Mouse (Mus musculus) thymus, adult 2 months (tissue): ENCODE results near the gene Nek3. TPM values are rescaled to one million over a fixed set of nuclear protein-coding genes. Genes with fewer than 3 reads are reported as not detected.
"Not testable (repeated sequence)": the region's sequence is repeated elsewhere in the genome, so short reads cannot be mapped to it uniquely, and the experiment has no call there.

Source experiments
- DNase-seq: peaks from one replicate; pipeline ENCODE4 v3.0.0; 2021
- H3K27ac ChIP-seq: fragments of 200-500 bp; 2 replicates; pipeline ENCODE4 v1.5.1; 2012; ENCODE audit warnings: low read length, control low read depth; ENCODE audit not compliant: control insufficient read depth, insufficient read depth
- H3K27me3 ChIP-seq: fragments of 200-500 bp; 2 replicates; pipeline ENCODE4 v1.6.1; 2012; ENCODE audit warnings: mild to moderate bottlenecking, low read length, moderate library complexity, mixed read lengths; ENCODE audit not compliant: control insufficient read depth, insufficient read depth
- H3K36me3 ChIP-seq: fragments of 200-500 bp; 2 replicates; pipeline ENCODE4 v1.6.1; 2012; ENCODE audit warnings: mild to moderate bottlenecking, low read length, moderate library complexity; ENCODE audit not compliant: control insufficient read depth, insufficient read depth
- H3K4me1 ChIP-seq: fragments of 200-500 bp; replicated peaks from 2 replicates; pipeline ENCODE4 v1.6.1; 2012; ENCODE audit warnings: low read length; ENCODE audit not compliant: control insufficient read depth, insufficient read depth
- H3K4me3 ChIP-seq: fragments of 200-500 bp; 2 replicates; pipeline ENCODE4 v1.5.1; 2012; ENCODE audit warnings: mild to moderate bottlenecking, low read length, control low read depth, moderate library complexity; ENCODE audit not compliant: control insufficient read depth, insufficient read depth
- CTCF ChIP-seq: fragments of 200-500 bp; IDR thresholded peaks from 2 replicates; pipeline ENCODE4 v1.5.1; 2012; ENCODE audit warnings: mild to moderate bottlenecking, control low read depth, low read length, moderate library complexity, borderline replicate concordance; ENCODE audit not compliant: control insufficient read depth, poor library complexity, insufficient read depth; ENCODE audit errors: extremely low read depth
- POLR2A ChIP-seq: fragments of 200-500 bp; IDR thresholded peaks from 2 replicates; pipeline ENCODE4 v1.6.1; 2012; ENCODE audit warnings: mild to moderate bottlenecking, low read length, control low read depth, moderate library complexity; ENCODE audit not compliant: control insufficient read depth, poor library complexity, insufficient read depth; ENCODE audit errors: extremely low read depth
- WGBS: fragments of 180-500 bp; shearing (Covaris S2); methylation state at CpG from one replicate; pipeline ENCODE4 v1.1.7; 2018; 5-methylcytosine and 5-hydroxymethylcytosine counted together
- polyA plus RNA-seq: library from polyadenylated mRNA; depleted of rRNA; stranded (reverse); fragments of >200 nt; gene quantifications from 2 replicates; pipeline ENCODE4 v1.2.3, GENCODE M21; 2012

The Nek3 gene
- polyA plus RNA-seq, 1 experiment = 1.8 TPM

DNA sequence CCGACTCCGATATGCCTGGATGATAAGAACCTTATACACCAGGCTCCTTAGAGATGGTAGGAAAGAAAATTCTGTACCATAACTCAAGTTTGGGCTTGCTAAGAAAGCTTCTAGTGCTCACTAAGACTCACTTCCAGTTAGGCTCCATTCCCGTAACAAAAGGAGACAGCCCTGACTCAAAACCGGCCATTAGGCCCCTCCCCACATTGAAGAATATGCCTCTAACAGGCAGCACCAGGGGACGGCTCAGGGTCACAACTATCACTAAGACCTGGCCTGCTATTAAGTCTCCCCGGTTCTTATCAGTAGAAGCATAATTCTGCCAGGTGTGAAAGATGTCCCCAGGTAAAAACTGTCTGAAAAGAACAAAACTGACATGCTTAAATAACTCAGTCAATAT is 20.4 kb downstream of the Nek3 start:
- Histone ChIP-seq H3K4me3 (no peak overlapping the region), H3K27me3 (no peaks in the 10 kb centered on the region), H3K36me3 (no peaks in the 10 kb centered on the region), H3K4me1 (no peaks in the 10 kb centered on the region), H3K27ac (no peak overlapping the region)
- 94% methylated on average over 6 of the region's 6 CpGs for WGBS
- DNase-seq = no peak
- no peak for TF ChIP-seq CTCF
- no peak for TF ChIP-seq POLR2A

DNA sequence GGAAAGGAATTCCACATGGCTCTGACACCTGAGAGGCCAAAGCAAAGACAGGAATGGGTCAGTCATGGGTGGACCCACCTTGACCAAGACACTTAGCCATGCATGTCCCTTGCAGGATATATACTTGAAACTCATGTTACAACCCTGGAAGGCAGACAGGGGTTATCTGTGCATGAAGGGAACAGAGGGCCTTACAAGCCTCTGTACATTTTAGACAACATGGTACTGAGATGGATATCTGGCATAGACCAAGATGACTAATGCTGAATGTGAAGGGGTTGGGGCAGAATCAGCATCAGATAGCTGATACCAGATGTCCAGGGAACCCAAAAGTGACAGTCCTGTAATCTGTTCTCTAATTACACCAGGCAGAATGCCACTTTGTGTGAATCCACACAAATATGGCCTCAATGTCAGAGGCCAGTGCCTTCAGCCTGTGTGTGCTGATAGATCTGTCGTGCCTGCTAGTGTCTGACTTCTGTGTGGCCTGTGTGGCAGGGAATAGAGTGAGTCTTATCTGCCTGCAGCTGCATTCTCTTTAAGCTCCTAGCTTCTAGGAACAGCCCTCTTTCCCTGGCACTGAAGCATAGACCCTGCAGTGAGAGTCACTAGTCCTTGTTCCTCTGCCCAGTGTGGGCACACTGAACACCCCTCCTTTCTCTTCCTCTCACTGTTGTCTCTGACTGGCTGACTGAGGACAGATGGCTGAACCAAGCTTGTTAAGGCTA is 22.3 kb downstream of the Nek3 start:
- Histone ChIP-seq H3K27me3 (no peaks in the 10 kb centered on the region), H3K36me3 (no peaks in the 10 kb centered on the region), H3K4me3 (no peak overlapping the region), H3K27ac (no peak overlapping the region), H3K4me1 (no peaks in the 10 kb centered on the region)
- TF ChIP-seq POLR2A (no peak), CTCF (no peak)
- DNase-seq = no peak
- WGBS = 97% methylated on average over 1 of the region's 1 CpGs

DNA sequence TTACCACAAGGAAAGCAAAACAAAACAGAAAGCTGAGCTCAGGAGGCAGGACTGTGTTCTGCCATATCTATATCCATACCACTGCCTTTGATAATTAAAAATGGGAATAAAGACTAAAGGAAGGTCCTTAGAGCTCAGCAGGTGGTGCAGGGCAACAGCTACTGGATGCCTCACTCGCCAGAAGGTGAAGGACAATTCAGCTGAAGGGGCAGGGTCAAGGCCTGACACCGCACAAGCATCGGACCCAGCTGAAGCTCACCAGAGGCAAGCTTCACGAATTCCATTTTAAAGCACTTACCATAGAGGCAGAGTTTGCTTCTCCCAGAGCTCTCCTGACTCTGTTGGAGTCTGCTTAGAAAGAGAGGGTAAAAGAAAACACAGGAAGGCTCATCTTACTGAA is 23.6 kb downstream of the Nek3 start:
- Histone ChIP-seq H3K36me3 (no peaks in the 10 kb centered on the region), H3K4me1 (no peaks in the 10 kb centered on the region), H3K27ac (no peak overlapping the region), H3K27me3 (no peaks in the 10 kb centered on the region), H3K4me3 (no peak overlapping the region)
- 96% methylated on average over 4 of the region's 4 CpGs for WGBS
- TF ChIP-seq POLR2A (no peak), CTCF (no peak)
- DNase-seq = no peak

DNA sequence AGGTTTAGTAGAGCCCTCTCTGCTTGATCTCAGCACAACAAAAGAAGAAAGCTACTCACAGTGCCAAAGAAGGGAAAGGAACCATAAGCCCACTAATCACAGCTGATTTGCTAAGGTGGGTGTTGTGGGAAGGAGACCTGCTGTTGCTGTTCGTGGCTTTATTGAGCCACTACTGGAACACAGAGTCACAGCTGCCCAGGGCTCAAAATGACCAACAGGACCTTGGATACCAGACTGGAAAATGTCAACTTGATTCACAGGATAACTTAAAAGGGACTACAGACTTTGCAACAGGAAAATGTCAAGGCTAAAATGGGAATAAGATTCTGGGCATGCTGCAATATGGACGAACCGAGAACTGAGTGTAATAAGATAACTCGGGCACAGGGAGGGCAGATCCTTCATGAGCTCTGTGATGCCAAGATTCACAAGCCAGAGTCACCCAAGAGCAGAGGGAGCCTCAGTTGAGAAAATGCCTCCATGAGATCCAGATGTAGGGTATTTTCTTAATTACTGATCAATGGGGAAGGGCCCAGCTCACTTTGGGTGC is 24.3 kb downstream of the Nek3 start:
- Histone ChIP-seq H3K27ac (no peak overlapping the region), H3K27me3 (no peaks in the 10 kb centered on the region), H3K4me1 (no peaks in the 10 kb centered on the region), H3K4me3 (no peak overlapping the region), H3K36me3 (no peaks in the 10 kb centered on the region)
- DNase-seq = no peak
- WGBS = 93% methylated on average over 4 of the region's 4 CpGs
- no peak for TF ChIP-seq POLR2A
- TF ChIP-seq CTCF = no peak

DNA sequence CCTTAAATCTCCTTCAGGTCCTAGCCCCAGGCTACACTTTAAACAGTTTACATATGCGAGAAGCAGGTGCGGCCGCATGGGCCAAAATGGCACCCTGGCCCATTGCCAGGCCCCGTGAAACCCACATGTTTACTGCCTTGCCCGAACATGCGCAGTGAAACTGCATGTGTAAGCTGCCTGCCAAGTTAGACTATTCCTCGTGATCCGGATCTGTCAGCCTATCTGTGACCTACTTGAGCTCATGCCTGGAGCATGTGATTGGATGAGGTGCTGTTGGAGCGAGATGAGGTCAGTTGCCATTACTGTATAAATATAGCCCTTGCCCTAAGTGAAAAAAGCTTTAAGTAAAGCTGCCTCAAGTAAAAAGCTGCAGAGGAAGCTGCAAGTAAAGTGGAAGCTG is 29.8 kb downstream of the Nek3 start:
- H3K4me3 ChIP-seq, H3K4me1 ChIP-seq, H3K27ac ChIP-seq, DNase-seq, H3K27me3 ChIP-seq, H3K36me3 ChIP-seq: not testable (repeated sequence)
- WGBS = 96% methylated on average over 9 of the region's 9 CpGs

DNA sequence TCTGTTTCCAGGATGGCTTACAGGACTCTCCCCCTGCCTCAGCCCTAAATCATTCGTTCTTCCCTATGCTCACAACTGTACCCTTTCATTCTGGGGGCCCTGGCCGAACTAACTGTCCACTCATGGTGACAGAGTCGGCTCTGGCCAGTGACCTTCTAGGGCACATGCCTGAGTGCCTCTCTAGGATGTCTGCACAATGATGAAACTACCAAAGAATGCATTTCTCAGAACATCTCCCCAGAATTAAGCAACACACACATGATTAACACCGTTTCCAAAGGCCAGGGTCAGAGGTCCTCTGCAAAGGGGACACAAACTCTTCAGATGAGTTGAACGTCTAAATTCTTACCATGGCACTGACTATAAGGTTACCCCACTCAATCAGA is 31.5 kb downstream of the Nek3 start:
- Histone ChIP-seq H3K27me3 (no peaks in the 10 kb centered on the region), H3K4me1 (no peaks in the 10 kb centered on the region), H3K4me3 (no peak overlapping the region), H3K27ac (no peak overlapping the region), H3K36me3 (no peaks in the 10 kb centered on the region)
- 90% methylated on average over 5 of the region's 5 CpGs for WGBS
- no peak for DNase-seq
- TF ChIP-seq POLR2A = no peak
- no peak for TF ChIP-seq CTCF
